Mouse (Mus musculus): ENCODE results near the gene Dtnbp1.

- TF ChIP-seq CTCF (IDR thresholded peaks at IDR 0.05; ENCODE audit: borderline replicate concordance, extremely low read depth, insufficient read depth, insufficient read length): no peak
- TF ChIP-seq POLR2A (IDR thresholded peaks at IDR 0.05; ENCODE audit: borderline replicate concordance, extremely low read depth, insufficient read depth, insufficient read length, poor library complexity, severe bottlenecking): no peak
Observed at GRCm38 (mm10) chr13:44918269-44918668, 83.7 kb downstream of the Dtnbp1 start.

Measured in brain, embryonic 14.5 days (tissue).